In genomic region chr6:142715026-142715425, GRCm38 (mm10) we compare ENCODE assay signal across 21 mouse cellular contexts. TPM values are rescaled to one million over a fixed set of nuclear protein-coding genes. Genes with fewer than 3 reads are reported as not detected.
A peak's percentile ranks its signal among the peaks of the same experiment; 100 is the strongest.
DNase-seq lines count a peak whose midpoint lies in the region; ATAC-seq and TF ChIP-seq lines count a peak whose summit lies in the region.
"Had no signal": no experiment of that assay in that cellular context is flagged by ENCODE, and none has a peak within 500 bp of the region (broad histone marks: within the 10 kb centered on the region; RNA-seq: fewer than 3 reads in every experiment).

No protein-coding gene starts in this region.

- H3K36me3 ChIP-seq in heart, adult 2 months (ENCODE audit: control insufficient read depth, insufficient read depth, low read length), result no peaks in the 10 kb centered on the region
- H3K36me3 ChIP-seq in heart, embryonic 12.5 days, result no peaks in the 10 kb centered on the region
- H3K36me3 ChIP-seq in liver, adult 2 months (ENCODE audit: control insufficient read depth, insufficient read depth, low read length), result no peaks in the 10 kb centered on the region
- H3K36me3 ChIP-seq in midbrain, embryonic 14.5 days (ENCODE audit: control insufficient read depth, insufficient read depth, low read length), result no peaks in the 10 kb centered on the region
- H3K36me3 ChIP-seq: forebrain, embryonic 15.5 days; G1E; hindbrain, embryonic 10.5 days; neural tube, embryonic 15.5 days had no signal

- H3K4me1 ChIP-seq in heart, adult 2 months (ENCODE audit: control insufficient read depth, insufficient read depth, low read length), result peaks cover 2% of the 10 kb centered on the region; the same call in 1 of the 2 replicates
- H3K4me1 ChIP-seq in heart, embryonic 12.5 days (replicated peaks), result no peaks in the 10 kb centered on the region; the same call in 1 of the 2 replicates
- H3K4me1 ChIP-seq in liver, adult 2 months (ENCODE audit: control insufficient read depth, insufficient read depth, low read length), result no peaks in the 10 kb centered on the region
- H3K4me1 ChIP-seq in midbrain, embryonic 14.5 days (ENCODE audit: control insufficient read depth, insufficient read depth, low read length), result no peaks in the 10 kb centered on the region
- H3K4me1 ChIP-seq: forebrain, embryonic 15.5 days; hindbrain, embryonic 10.5 days; megakaryocyte, embryonic 14.5 days; neural tube, embryonic 15.5 days had no signal

- no peaks in the 10 kb centered on the region for H3K79me2 ChIP-seq in heart, adult 2 months (replicated peaks; ENCODE audit: control insufficient read depth, insufficient read depth, low read length)
- H3K79me2 ChIP-seq in liver, adult 2 months (ENCODE audit: control insufficient read depth, insufficient read depth, low read length), result no peaks in the 10 kb centered on the region

- H3K4me3 ChIP-seq in heart, adult 2 months, result no peak overlapping the region
- no peak overlapping the region for H3K4me3 ChIP-seq in heart, embryonic 12.5 days
- no peak overlapping the region for H3K4me3 ChIP-seq in liver, adult 2 months (ENCODE audit: insufficient read depth, low read depth, low read length)
- H3K4me3 ChIP-seq in midbrain, embryonic 14.5 days (replicated peaks; ENCODE audit: low read depth, low read length), result no peak overlapping the region
- H3K4me3 ChIP-seq: forebrain, embryonic 15.5 days; hindbrain, embryonic 10.5 days; megakaryocyte, embryonic 14.5 days; neural tube, embryonic 15.5 days had no signal

- peak in 1 of 2 experiments; percentile 32 for DNase-seq in heart, adult 2 months
- DNase-seq in liver, adult 2 months (ENCODE audit: extremely low read depth, low read depth, low spot score), result peak; percentile 47
- DNase-seq in liver, result no peak
- DNase-seq in lung, postnatal 14 days, result peak; percentile 10
- DNase-seq in midbrain, embryonic 14.5 days, result no peak
- no peak for DNase-seq in c-Kit-positive CD71-positive TER-119-positive erythroid progenitor cells, embryonic 14.5 days (ENCODE audit: low spot score)
- DNase-seq: adrenal gland, postnatal 10 days; cerebellum, adult 11 months; cerebellum, postnatal 10 days; embryo, embryonic 11 days; gastrocnemius, postnatal 25 days; kidney, adult 8-10 months; right cerebral cortex, postnatal 25 days had no signal

- TF ChIP-seq POLR2A in heart, adult 2 months (IDR thresholded peaks at IDR 0.05; ENCODE audit: insufficient read depth, low read depth, low read length), result no peak
- no peak for TF ChIP-seq POLR2A in liver, adult 2 months (IDR thresholded peaks at IDR 0.05; ENCODE audit: extremely low read depth, insufficient read depth, low read length)

- WGBS in heart, adult 2 months, result 61% methylated on average over 8 of the region's 8 CpGs
- whole genome bisulfite sequencing in heart, embryonic 12.5 days, result 58% methylated on average over 8 of the region's 8 CpGs
- WGBS in liver, adult 2 months, result 81% methylated on average over 8 of the region's 8 CpGs
- WGBS in midbrain, embryonic 14.5 days, result 88% methylated on average over 8 of the region's 8 CpGs

- H3K9me3 ChIP-seq in heart, embryonic 12.5 days (replicated peaks), result peaks cover 12% of the 10 kb centered on the region
- H3K9me3 ChIP-seq in midbrain, embryonic 14.5 days (ENCODE audit: control insufficient read depth, low read length), result no peaks in the 10 kb centered on the region
- H3K9me3 ChIP-seq: forebrain, embryonic 15.5 days; G1E; hindbrain, embryonic 10.5 days; neural tube, embryonic 15.5 days had no signal

- H3K9ac ChIP-seq in heart, adult 2 months (ENCODE audit: low read depth, low read length), result no peak overlapping the region
- no peak overlapping the region for H3K9ac ChIP-seq in heart, embryonic 12.5 days
- no peak overlapping the region for H3K9ac ChIP-seq in liver, adult 2 months (ENCODE audit: low read depth, low read length)
- no peak overlapping the region for H3K9ac ChIP-seq in midbrain, embryonic 14.5 days (replicated peaks; ENCODE audit: low read length)
- H3K9ac ChIP-seq: forebrain, embryonic 15.5 days; neural tube, embryonic 15.5 days had no signal

- TF ChIP-seq EP300 in heart, adult 2 months (IDR thresholded peaks at IDR 0.05; ENCODE audit: insufficient read depth, low read depth, low read length), result no peak

- ATAC-seq in heart, embryonic 12.5 days (ENCODE audit: insufficient number of reproducible peaks, low FRiP score), result no peak
- no peak for ATAC-seq in midbrain, embryonic 14.5 days (ENCODE audit: low FRiP score, low TSS enrichment)
- ATAC-seq: activated CD4-positive, CD25-positive, alpha-beta regulatory T cell, adult 4 months; forebrain, embryonic 15.5 days; midbrain, embryonic 16.5 days had no signal

- no peaks in the 10 kb centered on the region for H3K27me3 ChIP-seq in heart, adult 2 months (ENCODE audit: control insufficient read depth, insufficient read depth, low read length)
- no peaks in the 10 kb centered on the region for H3K27me3 ChIP-seq in heart, embryonic 12.5 days (replicated peaks)
- no peaks in the 10 kb centered on the region for H3K27me3 ChIP-seq in liver, adult 2 months (ENCODE audit: control insufficient read depth, insufficient read depth, low read length)
- H3K27me3 ChIP-seq in midbrain, embryonic 14.5 days (ENCODE audit: control insufficient read depth, insufficient read depth, low read length), result no peaks in the 10 kb centered on the region
- H3K27me3 ChIP-seq: forebrain, embryonic 15.5 days; megakaryocyte, embryonic 14.5 days; neural tube, embryonic 15.5 days had no signal

- no peak overlapping the region for H3K4me2 ChIP-seq in heart, embryonic 12.5 days
- no peak overlapping the region for H3K4me2 ChIP-seq in midbrain, embryonic 14.5 days (ENCODE audit: low read length)
- H3K4me2 ChIP-seq: forebrain, embryonic 15.5 days; neural tube, embryonic 15.5 days had no signal

- intact Hi-C loops in heart, adult 2 months (cut with DNase I), result no loop called here

- H3K27ac ChIP-seq in heart, adult 2 months, result peak overlapping the region; percentile 32
- no peak overlapping the region for H3K27ac ChIP-seq in heart, embryonic 12.5 days (ENCODE audit: poor library complexity, severe bottlenecking)
- H3K27ac ChIP-seq in liver, adult 2 months (replicated peaks; ENCODE audit: insufficient read depth, low read depth, low read length), result peak overlapping the region; percentile 42; the same call in 1 of the 2 replicates
- no peak overlapping the region for H3K27ac ChIP-seq in midbrain, embryonic 14.5 days (replicated peaks; ENCODE audit: low read depth, low read length)
- H3K27ac ChIP-seq: forebrain, embryonic 15.5 days; hindbrain, embryonic 10.5 days; neural tube, embryonic 15.5 days had no signal

- no peak for TF ChIP-seq CTCF in heart, adult 2 months (IDR thresholded peaks at IDR 0.05)
- no peak for TF ChIP-seq CTCF in liver, adult 2 months (IDR thresholded peaks at IDR 0.05; ENCODE audit: low read depth, low read length)

RNA-seq across cellular contexts. Expression of gene Abcc9, which starts 12.9 kb away (rescaled TPM):
- total RNA-seq in heart, adult 2 months (2021), result 100 to 1,000 TPM; 227 to 235 TPM
- polyA plus RNA-seq in heart, adult 2 months (2012; rRNA removed), result 57.8 and 100 TPM in 2 replicates
- polyA plus RNA-seq in heart, embryonic 12.5 days (2016; fragmentation: Nextera tagmentation; extraction: Ambion mirVana), result 22.7 and 24.3 TPM in 2 replicates
- total RNA-seq in liver, adult 2 months (2014; rRNA removed), result 12.3 and 17.3 TPM in 2 replicates
- 2.3 and 3.3 TPM in 2 replicates for polyA plus RNA-seq in liver, adult 2 months (2012; rRNA removed)
- 3.8 and 4.4 TPM in 2 replicates for polyA plus RNA-seq in midbrain, embryonic 14.5 days (2014; fragmentation: Nextera tagmentation; extraction: Ambion mirVana)
- polyA plus RNA-seq: activated CD4-positive, CD25-positive, alpha-beta regulatory T cell, adult 4 months; G1E had no signal

RNA-seq across cellular contexts. Expression of gene Cmas, which starts 41.5 kb away (rescaled TPM):
- total RNA-seq in heart, adult 2 months (2021), result 10 to 100 TPM; 35.0 to 35.9 TPM
- polyA plus RNA-seq in heart, adult 2 months (2012; rRNA removed), result 11.7 and 18.5 TPM in 2 replicates
- 126 and 127 TPM in 2 replicates for polyA plus RNA-seq in heart, embryonic 12.5 days (2016; fragmentation: Nextera tagmentation; extraction: Ambion mirVana)
- 36.8 and 40.1 TPM in 2 replicates for total RNA-seq in liver, adult 2 months (2014; rRNA removed)
- 14.1 and 17.7 TPM in 2 replicates for polyA plus RNA-seq in liver, adult 2 months (2012; rRNA removed)
- 228 and 230 TPM in 2 replicates for polyA plus RNA-seq in midbrain, embryonic 14.5 days (2014; fragmentation: Nextera tagmentation; extraction: Ambion mirVana)

Comparison
In these comparisons a context has a peak if more than half of its experiments do, and no peak if none do; other contexts are left out.
1. DNase-seq: peak in liver, adult 2 months (single experiment) and lung, postnatal 14 days (single experiment); none in liver (single experiment), midbrain, embryonic 14.5 days (single experiment) and c-Kit-positive CD71-positive TER-119-positive erythroid progenitor cells, embryonic 14.5 days (single experiment).
2. H3K27ac ChIP-seq: peak in heart, adult 2 months (single experiment) and liver, adult 2 months (single experiment); none in heart, embryonic 12.5 days (single experiment) and midbrain, embryonic 14.5 days (single experiment).